Comparison of ENCODE assay signal across 8 mouse cellular contexts in genomic region chr1:60408501-60409167, GRCm38 (mm10). TPM values are rescaled to one million over a fixed set of nuclear protein-coding genes. Genes with fewer than 3 reads are reported as not detected.
A peak's percentile ranks its signal among the peaks of the same experiment; 100 is the strongest.
DNase-seq lines count a peak whose midpoint lies in the region; ATAC-seq and TF ChIP-seq lines count a peak whose summit lies in the region.

No protein-coding gene starts in this region.

- 22% methylated on average over 13 of the region's 13 CpGs for WGBS in hindbrain, embryonic 10.5 days

- intact Hi-C loops in gastrocnemius, adult 2 months (cut with DNase I) = loop anchor here (2.0 to 5.0 kb wide), 3 partner anchors 66 to 549 kb away; partner anchors contain the start of gene Cyp20a1

- DNase-seq in gastrocnemius, adult 2 months = no peak
- no peak for DNase-seq in gastrocnemius, postnatal 4 days (ENCODE audit: low spot score in 2 of 2)
- DNase-seq in hindbrain, embryonic 10.5 days (ENCODE audit: low spot score) = no peak
- no peak for DNase-seq in adrenal gland, postnatal 36 days
- no peak for DNase-seq in right cerebral cortex, postnatal 14 days

- peaks cover 2% of the 10 kb centered on the region; the same call in 1 of the 2 replicates for H3K36me3 ChIP-seq in hindbrain, embryonic 10.5 days

- no peaks in the 10 kb centered on the region for H3K27me3 ChIP-seq in hindbrain, embryonic 10.5 days (ENCODE audit: insufficient read depth, poor library complexity, severe bottlenecking)

- peak overlapping the region; percentile 90 for H3K27ac ChIP-seq in gastrocnemius, adult 2 months
- H3K27ac ChIP-seq in hindbrain, embryonic 10.5 days = peak overlapping the region; percentile 99

- H3K4me1 ChIP-seq in hindbrain, embryonic 10.5 days (replicated peaks) = peaks cover 32% of the 10 kb centered on the region

- H3K4me3 ChIP-seq in gastrocnemius, adult 2 months = peak overlapping the region; percentile 83
- H3K4me3 ChIP-seq in hindbrain, embryonic 10.5 days = peak overlapping the region; percentile 96

- no peaks in the 10 kb centered on the region for H3K9me3 ChIP-seq in hindbrain, embryonic 10.5 days

- no peak for TF ChIP-seq CTCF in gastrocnemius, adult 2 months (IDR thresholded peaks at IDR 0.05)

- ATAC-seq in CD4-positive, CD25-positive, alpha-beta regulatory T cell, adult 4 months = peak; percentile 5
- peak; percentile 23 for ATAC-seq in megakaryocyte, adult 5-6 weeks (ENCODE audit: poor library complexity, severe bottlenecking)
- no peak; the same call in 1 of the 2 replicates for ATAC-seq in cerebellum, adult (ENCODE audit: insufficient number of reproducible peaks, low FRiP score, low TSS enrichment)

RNA-seq across cellular contexts. Expression of gene Abi2, which starts 0.8 kb away (rescaled TPM):
- 10 to 100 TPM; 10.8 to 10.9 TPM for total RNA-seq in gastrocnemius, adult 2 months (2021)
- total RNA-seq in gastrocnemius, postnatal 4 days (2021) = 10 to 100 TPM; 36.9 to 38.1 TPM
- polyA plus RNA-seq in CD4-positive, CD25-positive, alpha-beta regulatory T cell, adult 4 months (2017; shearing (Covaris generic)) = 10 to 100 TPM; 12.2 to 14.2 TPM
- polyA plus RNA-seq in hindbrain, embryonic 10.5 days (2016; fragmentation: Nextera tagmentation; extraction: Ambion mirVana) = 57.1 and 58.2 TPM in 2 replicates
- total RNA-seq in megakaryocyte, adult 5-6 weeks (2015) = 12.2 and 12.6 TPM in 2 replicates
- total RNA-seq in megakaryocyte, adult 5-6 weeks (2017) = 8.0 and 9.6 TPM in 2 replicates
- 10 to 100 TPM; 37.6 to 38.3 TPM for total RNA-seq in adrenal gland, postnatal 36 days (2021)
